Mouse (Mus musculus): Measurements from ENCODE around the gene Gm20795.
"Not testable (repeated sequence)": the region's sequence is repeated elsewhere in the genome, so short reads cannot be mapped to it uniquely, and the experiment has no call there.

The Gm20795 gene

DNA sequence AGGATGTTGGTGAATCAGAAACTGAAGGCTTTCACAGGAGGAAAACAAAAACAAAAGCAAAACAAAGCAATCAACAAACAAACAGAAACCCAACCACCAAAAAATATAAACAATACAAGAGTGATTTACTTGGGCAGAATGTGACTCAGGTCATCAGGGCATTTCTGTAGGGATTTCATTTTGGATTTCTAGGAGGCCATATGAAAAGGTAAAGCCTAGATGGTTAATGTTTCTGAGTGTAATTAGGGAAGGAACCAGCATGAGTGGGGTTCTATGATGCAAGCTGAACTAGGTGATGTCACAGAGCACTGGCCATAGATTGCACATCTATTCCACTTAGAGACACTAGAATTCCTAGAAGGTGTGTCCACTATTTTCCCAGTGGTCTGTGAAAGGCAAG lies at the start of gene Gm20795:
Gene Gm20795, plus strand, starts transcription at position 301 of the 400 bp plus-strand sequence.
- TF ChIP-seq GATA4 (IDR thresholded peaks at IDR 0.05; ENCODE audit: insufficient replicate concordance, low read length) = not testable (repeated sequence)

DNA sequence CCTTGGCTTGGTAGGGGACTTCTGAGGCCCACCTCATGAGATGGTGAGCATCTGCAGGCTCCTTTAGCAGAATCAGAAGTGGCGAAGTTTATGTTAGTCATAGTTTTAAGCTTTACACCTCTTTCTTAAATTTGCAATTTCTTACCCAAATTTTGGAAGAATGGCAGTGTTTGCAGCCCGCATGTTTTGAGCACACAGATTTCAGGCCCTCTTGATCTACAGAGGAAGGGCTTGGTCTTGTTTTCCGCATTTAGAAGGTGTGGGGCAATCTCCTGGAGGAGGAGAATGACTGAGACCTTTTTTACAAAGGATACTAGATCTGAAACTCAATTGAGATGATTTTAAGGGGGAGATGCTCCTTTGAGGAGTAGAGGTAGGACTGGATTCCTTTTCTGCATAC lies 29.0 kb upstream of the Gm20795 start, which contains the start of gene Gm21797:
Gene Gm21797, minus strand, starts transcription at position 101 of the 400 bp plus-strand sequence.
- TF ChIP-seq GATA4 (IDR thresholded peaks at IDR 0.05; ENCODE audit: insufficient replicate concordance, low read length) = not testable (repeated sequence)
